22 mouse cellular contexts compared by ENCODE assay signal in genomic region chr6:24687871-24688270, GRCm38 (mm10). TPM values are rescaled to one million over a fixed set of nuclear protein-coding genes. Genes with fewer than 3 reads are reported as not detected.
"Had no signal": no experiment of that assay in that cellular context is flagged by ENCODE, and none has a peak within 500 bp of the region (broad histone marks: within the 10 kb centered on the region; RNA-seq: fewer than 3 reads in every experiment).

No protein-coding gene starts in this region.

- DNase-seq: liver, postnatal 0 days; lung, adult 2 months; lung, postnatal 14 days; lung, postnatal 36 days; right cerebral cortex, postnatal 14 days; thymus, adult 2 months; thymus, postnatal 25 days; thymus, postnatal 4 days had no signal

- H3K4me3 ChIP-seq: lung, embryonic 15.5 days; megakaryocyte, embryonic 14.5 days; midbrain, embryonic 15.5 days; neural tube, embryonic 12.5 days; stomach, embryonic 15.5 days had no signal

- H3K4me2 ChIP-seq: lung, embryonic 15.5 days; midbrain, embryonic 11.5 days; midbrain, embryonic 15.5 days; neural tube, embryonic 12.5 days; stomach, embryonic 15.5 days had no signal

- H3K27me3 ChIP-seq: lung, embryonic 15.5 days; megakaryocyte, embryonic 14.5 days; midbrain, embryonic 15.5 days; neural tube, embryonic 12.5 days; stomach, embryonic 15.5 days had no signal

- H3K27ac ChIP-seq: lung, embryonic 15.5 days; macrophage; midbrain, embryonic 15.5 days; neural tube, embryonic 12.5 days; stomach, embryonic 15.5 days; stomach, postnatal 0 days had no signal

- H3K36me3 ChIP-seq: lung, embryonic 15.5 days; midbrain, embryonic 15.5 days; neural tube, embryonic 12.5 days; stomach, embryonic 15.5 days had no signal

- ATAC-seq: liver, postnatal 0 days; lung, postnatal 0 days; midbrain, embryonic 15.5 days had no signal

- H3K9me3 ChIP-seq: lung, embryonic 15.5 days; midbrain, embryonic 15.5 days; neural tube, embryonic 12.5 days; stomach, embryonic 15.5 days had no signal

- H3K9ac ChIP-seq: liver, postnatal 0 days; lung, embryonic 15.5 days; midbrain, embryonic 15.5 days; neural tube, embryonic 12.5 days; stomach, embryonic 15.5 days had no signal

- H3K4me1 ChIP-seq: lung, embryonic 15.5 days; midbrain, embryonic 15.5 days; neural tube, embryonic 12.5 days; stomach, embryonic 15.5 days had no signal

RNA-seq across cellular contexts. Expression of gene Hyal6, which starts 45.2 kb away (rescaled TPM):
- total RNA-seq: megakaryocyte progenitor cell, adult 5-6 weeks; midbrain, postnatal 0 days; monocyte, adult 5-6 weeks had no signal
- polyA plus RNA-seq: lung, adult 2 months; lung, embryonic 15.5 days; lung, postnatal 0 days; macrophage; midbrain, embryonic 11.5 days; midbrain, embryonic 15.5 days; midbrain, postnatal 0 days; neural tube, embryonic 12.5 days; neural tube, embryonic 14.5 days; spleen, adult 2 months; stomach, embryonic 15.5 days; stomach, postnatal 0 days; thymus, adult 2 months had no signal
